Mouse (Mus musculus) adrenal gland (tissue): ENCODE data around the gene Lcmt2.
"Not testable (repeated sequence)": the region's sequence is repeated elsewhere in the genome, so short reads cannot be mapped to it uniquely, and the experiment has no call there.

Source experiments
- intact Hi-C: fragments of 180-260 bp; cut with DNase I; formaldehyde crosslinking; loops from one replicate; pipeline ENCODE4 v1.15.1; 2025
- long read RNA-seq, 2 experiments: library from polyadenylated mRNA; unstranded; transcript quantifications; one replicate each; pipeline ENCODE4 v2.0.0; 2020; ENCODE audit warnings: borderline replicate concordance in 1 of 2; ENCODE audit not compliant: insufficient replicate concordance in 1 of 2

Gene Lcmt2
- long read RNA-seq, experiment 1, transcript Lcmt2-202 (1 exons, 3,056 nt) = major isoform, 14 of 14 reads
- long read RNA-seq, experiment 1, partial matches to known transcripts = 0 of 14 reads
- long read RNA-seq, experiment 1, other reads (novel, unspliced or antisense) = 0 of 14 reads
- long read RNA-seq, experiment 2, transcript Lcmt2-202 (1 exons, 3,056 nt) = major isoform, 21 of 21 reads
- long read RNA-seq, experiment 2, partial matches to known transcripts = 0 of 21 reads
- long read RNA-seq, experiment 2, other reads (novel, unspliced or antisense) = 0 of 21 reads

DNA sequence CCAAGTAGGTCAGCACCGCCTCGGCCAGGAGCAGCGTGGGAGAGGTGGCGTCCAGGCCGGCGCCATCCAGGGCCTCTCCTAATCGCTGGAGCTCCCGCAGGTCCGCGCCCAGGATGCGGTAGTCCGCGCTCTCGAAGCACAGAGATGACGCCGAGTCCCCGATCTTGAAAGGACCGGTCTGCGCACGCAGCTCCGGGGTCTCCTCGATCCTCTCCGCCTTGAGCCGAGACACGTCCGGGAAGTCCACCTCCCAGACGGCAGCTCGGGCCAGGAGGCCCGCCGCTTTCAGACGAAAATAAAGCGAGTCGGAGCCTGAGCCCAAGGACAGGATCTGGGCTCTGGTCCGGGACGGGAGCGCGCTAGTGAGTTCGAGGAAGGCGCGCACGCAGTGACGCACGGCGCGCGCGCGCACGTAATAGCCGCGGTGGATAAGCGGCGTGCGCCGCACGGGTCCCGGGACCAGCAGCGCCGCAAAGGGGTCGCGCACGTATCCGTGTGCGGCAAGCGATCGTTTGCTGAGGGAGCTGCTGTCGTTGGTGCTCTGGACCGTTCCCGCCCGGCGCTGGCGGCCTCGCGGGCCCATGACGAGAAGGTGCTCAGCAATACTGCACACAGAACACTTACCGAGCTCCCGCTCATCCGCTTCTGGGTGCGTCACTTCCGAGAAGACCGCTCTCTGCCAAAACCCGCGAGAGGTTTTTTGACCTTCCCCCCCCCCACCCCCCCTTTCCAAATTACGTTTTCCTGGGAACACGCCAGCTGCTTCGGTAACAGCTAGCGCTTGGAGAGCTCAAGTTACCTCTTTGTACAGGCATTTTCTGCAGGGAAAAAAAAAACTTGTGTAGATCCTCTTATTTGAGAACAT is at the start of gene Lcmt2, which contains the start of gene Adal:
Lcmt2 (minus strand) TSS at position 636 of the 865 bp plus-strand sequence.
Adal (plus strand) TSS at position 411 of the 865 bp plus-strand sequence.
- intact Hi-C loops = no loop called here

DNA sequence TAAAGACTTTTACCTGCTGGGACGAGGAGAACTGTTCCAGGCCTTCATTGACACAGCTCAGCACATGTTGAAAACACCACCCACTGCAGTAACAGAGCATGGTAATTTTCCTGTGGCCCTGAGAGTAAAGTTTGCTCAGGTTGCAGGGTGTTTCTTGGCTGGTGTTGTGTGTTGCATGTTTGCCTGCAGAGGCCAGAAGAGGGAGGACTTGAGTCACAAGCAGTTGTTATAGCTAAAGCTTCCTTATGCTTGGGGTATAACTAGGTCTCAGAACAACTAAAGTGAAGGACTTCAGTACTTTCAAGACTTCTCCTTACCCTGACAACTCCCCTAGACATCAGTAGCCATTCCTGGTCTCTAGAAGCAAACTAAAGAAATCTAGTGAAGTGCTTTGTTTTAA is 48.1 kb upstream of the Lcmt2 start:
- intact Hi-C loops = no loop called here

DNA sequence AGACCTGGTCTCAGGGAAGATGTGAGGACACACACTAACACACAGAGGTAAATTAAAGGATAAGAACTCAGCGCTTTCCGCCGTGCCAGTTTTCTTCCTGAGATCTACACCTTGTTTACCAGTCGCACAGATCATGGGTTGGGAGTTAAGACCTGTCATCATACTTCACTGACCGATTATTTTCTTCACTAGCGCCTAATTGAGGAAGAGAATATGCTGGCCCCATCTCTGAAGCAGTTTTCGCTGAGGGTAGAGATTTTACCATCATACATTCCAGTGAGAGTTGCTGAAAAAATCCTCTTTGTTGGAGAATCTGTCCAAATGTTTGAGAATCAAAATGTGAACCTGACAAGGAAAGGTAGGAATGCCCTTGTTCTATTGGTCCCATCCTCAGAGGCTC is 43.7 kb upstream of the Lcmt2 start:
- intact Hi-C loops = no loop called here

DNA sequence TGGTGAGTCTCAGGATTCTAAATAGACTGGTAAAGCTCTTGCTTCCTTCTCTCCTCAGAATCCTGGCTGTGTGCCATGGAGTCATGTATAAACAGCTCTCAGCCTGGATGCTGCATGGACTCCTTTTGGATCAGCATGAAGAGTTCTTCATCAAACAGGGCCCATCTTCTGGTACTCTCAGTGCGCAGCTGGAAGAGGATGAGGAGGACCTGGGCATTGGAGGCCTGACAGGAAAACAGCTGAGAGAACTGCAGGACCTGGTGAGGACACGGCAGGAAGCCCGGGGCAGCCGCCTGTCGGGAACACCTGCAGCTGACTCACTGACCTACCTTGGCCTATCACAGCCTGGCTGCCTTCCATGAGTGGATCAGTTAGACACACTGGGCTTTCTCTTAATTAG is 43.0 kb upstream of the Lcmt2 start:
- intact Hi-C loops = no loop called here

DNA sequence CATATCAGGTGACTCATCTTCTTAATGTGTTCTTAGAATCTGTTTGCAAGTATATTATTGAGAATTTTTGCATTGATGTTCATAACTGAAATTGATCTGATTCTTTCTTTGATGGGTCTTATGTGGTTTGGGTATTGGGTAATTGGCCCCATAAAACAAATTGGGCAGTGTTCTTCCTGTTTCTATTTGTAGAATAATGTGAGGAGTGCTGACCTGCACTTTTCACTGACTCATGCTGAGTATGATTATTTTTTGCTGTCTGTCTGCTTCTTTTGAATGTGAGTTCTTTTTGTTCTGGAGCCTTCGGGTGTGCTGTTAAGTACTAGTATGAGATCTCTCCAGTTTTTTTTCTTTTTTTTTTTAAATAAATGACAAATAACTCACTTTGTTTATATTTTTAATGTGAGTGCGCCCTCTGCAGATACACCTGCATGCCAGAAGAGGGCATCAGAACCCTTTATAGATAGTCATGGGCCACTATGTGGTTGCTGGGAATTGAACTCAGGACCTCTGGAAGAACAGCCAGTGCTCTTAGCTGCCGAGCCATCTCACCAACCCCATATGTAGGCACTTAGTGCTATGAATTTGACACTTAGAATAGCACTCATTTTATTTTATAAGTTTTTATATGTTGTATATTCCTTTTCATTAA is 38.5 kb upstream of the Lcmt2 start:
- intact Hi-C loops = no loop called here

DNA sequence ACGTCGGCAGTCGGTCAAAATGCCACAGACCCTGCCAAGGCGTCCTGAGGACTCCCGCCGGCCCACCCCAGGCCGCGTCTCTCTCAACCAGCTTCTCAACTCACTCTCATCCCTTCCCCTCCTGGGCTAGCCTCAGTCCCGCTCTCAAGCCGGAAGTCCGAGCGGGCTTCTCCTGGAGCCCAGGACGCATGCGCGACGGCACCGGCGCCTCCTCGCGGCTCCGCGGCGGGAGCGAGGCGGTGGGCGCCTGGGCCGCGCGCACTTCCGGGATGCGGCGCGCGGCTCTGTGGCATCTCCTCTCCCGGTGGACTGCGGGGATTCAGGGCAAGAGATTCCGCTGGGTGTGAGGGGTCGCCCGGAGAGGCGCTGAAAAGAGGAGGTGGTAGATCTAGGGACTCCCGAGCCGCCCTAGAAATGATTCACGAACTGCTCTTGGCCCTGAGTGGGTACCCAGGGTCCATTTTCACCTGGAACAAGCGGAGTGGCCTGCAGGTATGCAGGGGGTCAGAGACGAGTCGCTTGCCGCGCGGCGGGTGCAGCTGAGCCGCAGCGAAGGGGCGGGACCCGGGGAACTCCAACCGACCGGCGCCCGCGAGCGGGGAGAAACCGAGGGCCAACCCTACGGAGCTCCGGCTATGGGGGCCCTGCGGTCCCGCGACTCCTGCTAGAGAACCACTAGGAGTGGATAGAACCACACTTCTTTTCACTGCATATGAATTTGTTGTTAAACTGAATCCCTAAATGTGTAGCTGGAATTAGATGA is 30.7 kb upstream of the Lcmt2 start, which contains the start of gene Zscan29:
Zscan29 (minus strand) TSS at position 146 of the 763 bp plus-strand sequence.
- intact Hi-C loops = no loop called here

DNA sequence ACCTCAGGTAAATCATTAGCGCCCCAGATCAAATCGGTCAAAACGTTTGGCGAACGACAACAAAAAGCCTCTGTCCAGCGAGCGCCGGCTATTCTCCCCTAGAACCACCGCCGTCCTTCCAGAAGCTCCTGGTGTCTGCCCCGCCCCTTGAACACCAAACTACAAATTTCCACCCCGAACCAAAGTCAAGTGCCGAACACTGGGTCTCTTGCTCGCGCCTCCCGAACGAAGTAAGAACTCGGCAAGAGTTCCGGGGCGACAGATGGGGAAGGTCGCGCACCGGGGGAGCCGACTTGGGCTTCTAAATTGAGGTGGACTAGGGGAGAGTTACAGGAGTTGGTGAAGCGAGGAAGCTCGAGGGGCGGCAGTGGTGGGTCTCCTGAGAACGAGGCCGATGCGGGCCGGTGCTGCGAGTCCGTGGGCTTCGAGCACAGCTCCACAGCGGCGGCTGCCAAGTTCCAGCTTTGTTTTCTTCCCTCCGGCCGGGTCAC is 30.1 kb upstream of the Lcmt2 start, which contains the start of gene Tubgcp4:
Tubgcp4 (plus strand) TSS at position 174 of the 491 bp plus-strand sequence.
- intact Hi-C loops = no loop called here

DNA sequence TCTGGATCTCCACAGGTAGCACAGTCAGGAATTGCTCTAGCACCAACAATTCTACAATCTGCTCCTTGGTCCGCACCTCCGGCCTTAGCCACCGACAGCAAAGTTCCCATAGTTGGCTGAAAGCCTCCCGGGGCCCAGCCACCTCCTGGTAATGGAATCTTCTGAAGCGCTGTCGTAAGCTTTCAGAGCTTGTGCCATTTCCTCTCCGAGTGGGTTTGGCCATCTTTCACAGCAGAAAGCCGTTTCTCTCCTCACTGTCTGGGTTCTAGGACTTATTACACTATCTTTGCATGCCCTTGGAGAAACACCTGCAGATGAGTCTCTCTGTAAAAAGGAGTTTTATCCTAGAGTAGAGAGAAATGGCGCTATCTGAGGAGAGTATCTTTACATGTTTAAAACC is 29.4 kb upstream of the Lcmt2 start:
- intact Hi-C loops = no loop called here

DNA sequence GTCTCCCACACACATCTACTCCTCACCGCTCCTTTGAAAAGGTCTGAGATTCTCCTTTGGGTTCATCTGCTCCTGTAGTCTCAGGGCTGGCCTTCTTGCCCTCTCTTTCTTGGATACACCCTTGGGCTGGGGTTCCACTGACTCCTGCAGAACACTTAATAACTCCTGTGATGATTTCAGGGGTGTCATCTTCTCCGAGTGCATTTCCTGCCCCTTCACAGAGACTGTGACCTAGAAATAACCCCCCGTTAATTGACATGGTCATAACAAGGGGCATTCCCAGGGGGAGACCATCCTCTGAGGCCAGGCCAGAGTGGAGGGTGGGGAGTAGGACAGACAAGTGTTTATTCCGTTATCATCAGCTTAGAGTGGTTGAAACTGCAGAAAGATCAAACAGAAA is 28.7 kb upstream of the Lcmt2 start:
- intact Hi-C loops = no loop called here

DNA sequence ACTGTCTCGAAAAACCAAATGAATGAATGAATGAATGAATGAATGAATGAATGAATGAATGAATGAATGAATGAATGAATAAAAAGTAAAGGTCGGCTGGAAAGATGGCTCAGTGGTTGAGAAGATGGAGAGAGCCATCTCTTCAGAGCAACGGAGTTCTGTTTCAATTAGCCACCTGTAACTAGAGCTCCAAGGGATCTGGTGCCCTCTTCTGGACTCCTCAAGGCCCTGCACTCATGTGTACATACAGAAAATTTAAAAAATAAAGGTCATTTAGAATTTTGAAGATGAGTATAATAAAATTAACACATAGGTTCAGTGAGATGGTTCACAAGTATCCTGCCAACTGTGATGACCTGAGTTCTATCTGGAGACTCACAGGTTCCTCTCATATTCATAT is 12.6 kb upstream of the Lcmt2 start:
- intact Hi-C loops = no loop called here

DNA sequence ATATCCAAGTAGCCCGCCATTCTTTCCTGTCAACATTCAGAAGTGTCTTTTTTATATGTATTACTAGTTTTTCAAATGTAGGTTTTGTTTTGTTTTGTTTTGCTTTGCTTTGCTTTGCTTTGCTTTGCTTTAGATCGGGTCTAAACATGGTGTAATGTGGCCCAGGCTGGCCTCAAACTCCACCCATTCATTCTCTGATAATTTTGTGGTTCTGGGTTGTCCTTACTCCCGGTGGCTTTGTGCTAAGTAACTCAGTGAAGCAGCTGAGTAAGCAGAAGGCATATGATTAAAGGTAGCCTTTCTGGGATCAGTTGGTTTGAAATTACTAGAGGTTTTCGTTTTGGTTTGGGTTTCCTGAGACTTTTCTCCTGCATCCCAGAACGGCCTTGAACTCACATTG is 9.2 kb upstream of the Lcmt2 start:
- intact Hi-C loops = no loop called here

DNA sequence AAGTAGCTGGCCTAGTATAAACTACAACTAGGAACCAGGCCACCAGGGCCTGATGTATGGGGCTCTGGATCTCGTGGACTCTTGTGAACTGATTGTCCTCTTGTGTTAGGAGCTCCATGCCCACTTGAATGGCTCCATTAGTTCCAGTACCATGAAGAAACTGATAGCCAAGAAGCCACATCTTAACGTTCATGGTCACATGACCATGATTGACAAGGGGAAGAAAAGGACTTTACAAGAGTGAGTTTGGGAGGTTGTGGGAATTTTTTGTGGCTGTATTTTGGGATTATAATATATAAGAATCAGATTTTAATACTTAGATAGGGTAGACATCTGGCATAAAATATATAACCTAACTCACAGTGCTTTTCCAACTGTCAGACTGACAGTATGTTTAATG is 2.0 kb upstream of the Lcmt2 start:
- intact Hi-C loops = no loop called here

DNA sequence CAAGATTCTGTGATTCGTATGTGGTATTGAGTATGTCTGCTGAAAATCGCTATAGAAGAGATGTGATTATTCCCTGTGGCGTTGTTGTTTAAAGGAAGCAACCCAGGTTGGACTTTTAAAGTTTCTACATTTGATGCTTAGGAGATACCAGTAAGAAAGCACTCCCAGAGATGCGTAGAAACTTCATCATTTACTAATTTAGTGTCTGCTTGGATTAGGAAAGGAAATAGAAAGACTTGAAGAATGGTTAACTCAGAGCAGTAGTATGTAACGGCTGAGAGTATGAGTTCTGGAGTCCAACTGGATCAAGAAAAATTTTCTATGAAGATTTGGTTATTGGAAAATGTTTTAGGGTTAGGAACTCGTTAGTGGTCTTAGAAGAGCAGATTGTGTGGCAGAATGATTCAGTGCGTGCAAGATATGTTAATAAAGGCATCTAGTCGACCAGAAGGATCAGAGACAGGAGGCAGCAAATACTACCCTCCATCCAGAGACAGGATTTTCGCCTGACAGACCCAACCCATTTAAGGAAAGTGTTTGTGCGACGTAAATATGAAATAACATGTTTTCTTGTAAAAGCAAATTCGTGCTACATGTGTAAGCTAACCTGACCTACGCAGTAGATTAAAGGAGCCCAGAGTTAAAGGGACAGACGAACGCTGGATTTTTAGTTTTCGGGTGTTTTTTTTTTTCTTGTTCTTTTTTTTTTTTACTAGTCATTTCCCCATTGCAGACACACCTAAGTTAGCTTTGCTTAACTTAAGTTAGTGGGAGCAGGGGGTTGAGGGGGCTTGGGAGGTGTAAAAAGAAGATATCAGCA is 973 bp upstream of the Lcmt2 start:
- intact Hi-C loops = no loop called here

DNA sequence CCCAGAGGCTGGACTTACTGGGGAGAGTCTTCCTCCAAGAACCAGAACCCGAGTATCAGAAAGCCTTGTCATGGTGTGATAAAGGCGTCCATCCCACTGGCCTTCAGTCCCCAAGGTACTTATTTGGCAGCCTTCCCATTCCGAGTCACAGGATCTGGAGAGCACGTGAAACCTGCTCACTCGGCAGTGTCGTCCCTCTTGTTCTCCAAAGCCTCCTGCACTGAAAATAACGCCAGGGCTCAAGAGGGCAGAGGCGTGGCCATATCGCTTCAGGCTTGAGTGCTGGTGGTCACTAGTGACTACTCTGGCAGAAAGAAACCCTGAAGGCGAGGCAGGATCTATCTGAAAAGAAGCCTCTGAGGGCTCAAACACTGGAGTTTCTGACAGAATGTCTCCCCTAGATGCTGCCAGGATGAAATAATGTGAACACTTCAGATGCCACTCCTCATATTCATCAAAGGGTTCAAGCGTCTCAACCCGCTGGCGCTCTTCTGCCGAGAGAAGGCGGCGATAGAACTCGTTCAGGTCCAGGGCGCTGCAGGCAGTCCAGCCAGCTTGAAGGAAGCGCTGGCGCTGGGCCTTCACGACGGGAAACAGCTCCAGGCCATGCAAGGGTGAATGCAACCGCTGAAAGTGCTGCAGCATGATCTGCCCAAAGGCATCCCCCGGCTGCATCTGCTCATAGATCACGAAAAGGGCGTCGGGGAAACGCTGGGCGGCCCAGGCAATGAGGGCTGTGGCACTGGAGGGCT is 1.0 kb downstream of the Lcmt2 start:
- intact Hi-C loops = no loop called here

DNA sequence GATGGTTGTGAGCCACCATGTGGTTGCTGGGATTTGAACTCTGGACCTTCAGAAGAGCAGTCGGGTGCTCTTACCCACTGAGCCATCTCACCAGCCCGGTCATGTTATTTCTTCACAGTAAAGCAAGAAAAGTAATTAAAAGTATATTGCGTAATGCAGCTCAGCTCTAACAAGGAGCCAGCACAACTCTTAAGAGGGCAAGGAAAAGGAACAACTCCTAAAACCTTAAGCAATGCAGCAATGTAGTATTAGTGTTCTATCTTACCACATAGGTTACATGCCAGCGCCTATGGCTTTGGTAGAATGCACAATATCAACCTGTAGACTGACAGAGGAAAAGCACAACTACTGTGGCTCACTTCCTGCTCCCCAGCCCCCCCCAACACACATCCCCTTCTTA is 3.1 kb downstream of the Lcmt2 start:
- intact Hi-C loops = no loop called here

DNA sequence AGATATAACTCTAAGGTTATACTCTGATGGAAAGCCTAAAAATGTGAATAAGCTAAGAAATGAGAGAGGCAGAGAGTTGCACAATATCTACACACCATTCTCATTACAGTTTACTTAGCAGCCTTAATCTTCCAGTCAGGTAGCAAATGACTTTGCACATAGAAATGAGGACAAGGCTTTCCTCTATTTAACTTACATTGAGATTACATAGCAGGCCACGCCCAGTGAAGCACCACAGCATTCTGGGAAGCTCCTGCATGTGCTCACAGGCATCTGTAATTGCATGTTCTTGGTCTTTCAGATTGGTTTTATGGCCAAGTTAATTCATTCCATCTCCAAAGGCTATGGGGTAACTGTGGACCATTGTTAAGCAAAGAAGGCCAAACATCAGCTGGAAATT is 7.6 kb downstream of the Lcmt2 start:
- intact Hi-C loops = no loop called here

DNA sequence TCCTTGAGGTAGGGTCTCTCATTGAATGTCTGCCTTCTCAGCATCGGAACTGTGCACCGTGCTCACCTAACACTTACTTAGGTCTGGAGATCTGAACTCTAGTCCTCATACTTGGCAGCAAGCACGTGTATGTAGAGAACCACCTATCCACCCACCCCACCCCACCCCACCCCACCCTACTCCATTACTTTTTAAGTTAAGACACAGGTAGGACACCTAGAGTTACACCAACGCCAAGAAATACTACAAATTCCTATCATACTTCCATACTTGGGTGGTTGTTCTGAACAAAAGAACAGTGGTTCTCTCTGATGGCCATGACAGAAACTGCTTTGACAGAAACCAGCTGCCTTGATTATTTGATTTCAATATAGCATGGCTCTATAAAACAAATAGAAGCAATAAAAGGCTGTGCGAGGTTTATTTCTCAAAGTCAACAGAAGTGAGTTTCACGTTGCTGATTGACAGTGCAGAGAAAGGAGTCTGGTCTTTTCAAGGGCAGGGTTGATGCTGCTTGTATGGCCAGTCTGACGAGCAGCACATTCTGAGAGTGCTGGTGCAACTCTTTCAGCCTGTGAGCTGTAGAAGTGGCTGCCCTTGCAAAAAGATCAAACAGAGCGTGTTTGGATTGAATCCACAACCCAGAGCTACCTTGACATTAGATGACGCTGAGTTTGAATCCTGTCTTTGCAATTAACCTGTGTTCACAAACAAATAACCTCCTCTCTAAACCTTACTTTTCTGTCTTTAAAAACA is 11.4 kb downstream of the Lcmt2 start:
- intact Hi-C loops = no loop called here

DNA sequence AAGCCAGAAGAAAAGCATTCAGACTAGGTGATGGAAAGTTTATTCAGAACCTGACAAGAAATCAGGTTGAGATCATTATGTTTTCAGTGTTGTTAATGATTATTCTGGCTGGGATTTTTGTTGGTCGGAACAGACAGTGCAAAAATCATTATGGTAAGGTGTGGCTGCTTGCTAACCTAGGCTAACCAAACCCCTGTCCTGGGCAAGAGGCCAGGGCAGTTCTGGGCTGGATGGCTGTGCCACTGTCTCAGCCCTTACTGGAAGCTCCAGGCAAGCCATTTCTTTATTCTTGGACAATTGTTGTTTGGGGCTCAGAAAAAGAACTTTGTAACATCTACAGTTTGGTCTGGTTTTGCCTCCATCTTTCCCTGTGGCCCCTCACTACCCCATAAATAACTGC is 12.9 kb downstream of the Lcmt2 start:
- intact Hi-C loops = no loop called here

DNA sequence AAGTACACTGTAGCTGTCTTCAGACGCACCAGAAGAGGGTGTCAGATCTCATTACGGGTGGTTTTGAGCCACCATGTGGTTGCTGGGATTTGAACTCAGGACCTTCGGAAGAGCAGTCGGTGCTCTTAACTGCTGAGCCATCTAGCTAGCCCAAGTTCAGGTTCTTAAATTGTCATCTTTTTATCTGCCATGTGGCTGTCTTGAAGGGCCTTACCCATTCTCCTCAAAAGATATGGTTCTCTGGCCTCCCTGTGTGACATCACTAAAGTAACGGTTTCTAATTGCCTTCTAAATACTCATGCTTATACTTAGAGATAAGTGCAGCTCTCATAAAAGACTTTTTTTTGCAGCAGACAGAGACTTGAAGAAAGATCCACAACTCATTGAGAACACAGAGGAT is 14.2 kb downstream of the Lcmt2 start:
- intact Hi-C loops = not testable (repeated sequence)
